Mouse (Mus musculus) MEL (cell line): ENCODE data around the gene Scn11a.

Experiments used
- CTCF ChIP-seq, 3 experiments: IDR thresholded peaks in 2 of 3; conservative IDR thresholded peaks in 1 of 3; 2 replicates each; pipeline ENCODE4 v1.5.1; 2011 to 2012; ENCODE audit warnings: low read length in 3 of 3, low read depth in 2 of 3, mild to moderate bottlenecking in 2 of 3, improper control_type of control experiment in 1 of 3, inconsistent platforms in 1 of 3, mixed read lengths in 1 of 3, moderate library complexity in 1 of 3; ENCODE audit not compliant: control insufficient read depth in 1 of 3, insufficient read depth in 1 of 3, poor library complexity in 1 of 3, severe bottlenecking in 1 of 3
- EP300 ChIP-seq, 2 experiments: IDR thresholded peaks; 2 replicates each; pipeline ENCODE4 v1.6.1; 2011; ENCODE audit warnings: improper control_type of control experiment in 2 of 2, low read length in 2 of 2, low read depth in 1 of 2, mild to moderate bottlenecking in 1 of 2
- GABPA ChIP-seq: IDR thresholded peaks from 2 replicates; pipeline ENCODE4 v1.6.1; 2012; ENCODE audit warnings: low read depth, mild to moderate bottlenecking, inconsistent platforms, low read length, improper control_type of control experiment, moderate library complexity
- POLR2A ChIP-seq, 2 experiments: IDR thresholded peaks; 2 replicates each; pipeline ENCODE4 v1.6.1; 2011 to 2012; ENCODE audit warnings: low read length in 2 of 2, mild to moderate bottlenecking in 2 of 2, control low read depth in 1 of 2, improper control_type of control experiment in 1 of 2, low read depth in 1 of 2, moderate library complexity in 1 of 2; ENCODE audit not compliant: control insufficient read depth in 1 of 2, insufficient read depth in 1 of 2, poor library complexity in 1 of 2
- RCOR1 ChIP-seq: IDR thresholded peaks from 2 replicates; pipeline ENCODE4 v1.6.1; 2012; ENCODE audit warnings: low read depth, mild to moderate bottlenecking, inconsistent platforms, low read length, improper control_type of control experiment
- SMC3 ChIP-seq: IDR thresholded peaks from 2 replicates; pipeline ENCODE4 v1.6.1; 2011; ENCODE audit warnings: low read depth, low read length, improper control_type of control experiment
- USF1 ChIP-seq: IDR thresholded peaks from 2 replicates; pipeline ENCODE4 v1.6.1; 2014; ENCODE audit warnings: low read depth, mild to moderate bottlenecking, inconsistent platforms, low read length, improper control_type of control experiment, moderate library complexity
- ZMIZ1 ChIP-seq: IDR thresholded peaks from 2 replicates; pipeline ENCODE4 v1.6.1; 2012; ENCODE audit warnings: low read depth, mild to moderate bottlenecking, inconsistent platforms, low read length, improper control_type of control experiment, moderate library complexity

DNA sequence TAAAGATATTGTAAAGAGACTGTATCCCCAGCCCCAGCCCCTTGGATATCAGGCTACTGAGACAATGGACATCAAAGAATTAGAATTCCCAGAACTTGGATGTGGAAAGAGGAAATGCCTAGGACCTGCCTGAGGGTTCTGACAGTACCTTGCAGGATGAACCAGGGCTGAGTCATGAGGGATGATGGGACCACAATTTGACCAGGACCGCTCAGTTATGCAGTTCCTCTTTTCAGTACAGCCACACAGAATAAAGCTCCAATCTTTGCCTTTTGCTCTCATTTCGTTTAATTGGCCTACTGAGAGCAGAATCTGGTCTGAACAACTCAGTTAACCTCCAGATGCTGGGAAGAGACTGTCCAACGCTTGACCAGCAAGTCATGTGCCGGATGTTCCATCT, 18.3 kb upstream of the Scn11a start:
- no peak for TF ChIP-seq POLR2A (IDR thresholded peaks at IDR 0.05; ENCODE audit: control insufficient read depth in 1 of 2, insufficient read depth in 1 of 2, low read depth in 1 of 2, low read length in 2 of 2, poor library complexity in 1 of 2)
- TF ChIP-seq ZMIZ1, result no peak
- no peak for TF ChIP-seq GABPA
- TF ChIP-seq CTCF (IDR thresholded peaks at IDR 0.05 in 2 of 3, conservative IDR thresholded peaks at IDR 0.05 in 1 of 3; ENCODE audit: control insufficient read depth in 1 of 3, insufficient read depth in 1 of 3, low read depth in 2 of 3, low read length in 3 of 3, poor library complexity in 1 of 3, severe bottlenecking in 1 of 3), result no peak
- no peak for TF ChIP-seq EP300 (IDR thresholded peaks at IDR 0.05; ENCODE audit: low read depth in 1 of 2, low read length in 2 of 2)
- no peak for TF ChIP-seq RCOR1
- TF ChIP-seq USF1, result no peak
- no peak for TF ChIP-seq SMC3
